Mouse (Mus musculus) kidney, adult 2 months (tissue): Measurements from ENCODE around the gene Spata19. TPM values are rescaled to one million over a fixed set of nuclear protein-coding genes. Genes with fewer than 3 reads are reported as not detected.

Experiments used
- DNase-seq: peaks from one replicate; pipeline ENCODE4 v3.0.0; 2021
- H3K27ac ChIP-seq: fragments of 200-500 bp; 2 replicates; pipeline ENCODE4 v1.5.1; 2012; ENCODE audit warnings: low read depth, low read length, control low read depth, inconsistent platforms; ENCODE audit not compliant: insufficient read depth
- H3K27me3 ChIP-seq: fragments of 200-500 bp; replicated peaks from 2 replicates; pipeline ENCODE4 v1.6.1; 2012; ENCODE audit warnings: mild to moderate bottlenecking, moderate library complexity, low read length, inconsistent platforms; ENCODE audit not compliant: control insufficient read depth, insufficient read depth
- H3K36me3 ChIP-seq: fragments of 200-500 bp; 2 replicates; pipeline ENCODE4 v1.6.1; 2012; ENCODE audit warnings: mild to moderate bottlenecking, moderate library complexity, low read length, inconsistent platforms; ENCODE audit not compliant: control insufficient read depth, insufficient read depth
- H3K4me1 ChIP-seq: fragments of 200-500 bp; 2 replicates; pipeline ENCODE4 v1.6.1; 2011; ENCODE audit warnings: low read length; ENCODE audit not compliant: control insufficient read depth, insufficient read depth
- H3K4me3 ChIP-seq: fragments of 200-500 bp; 2 replicates; pipeline ENCODE4 v1.5.1; 2011; ENCODE audit warnings: mild to moderate bottlenecking, low read depth, low read length, control low read depth; ENCODE audit not compliant: insufficient read depth
- CTCF ChIP-seq: fragments of 200-500 bp; conservative IDR thresholded peaks from 2 replicates; pipeline ENCODE4 v1.5.1; 2011; ENCODE audit warnings: low read depth, mild to moderate bottlenecking, control low read depth, low read length, moderate library complexity, mixed read lengths; ENCODE audit not compliant: insufficient read depth, insufficient read length
- POLR2A ChIP-seq: fragments of 200-500 bp; IDR thresholded peaks from one replicate; pipeline ENCODE4 v1.6.1; 2011; ENCODE audit warnings: low read depth, low read length, control low read depth
- WGBS: fragments of 180-500 bp; shearing (Covaris S2); methylation state at CpG from one replicate; pipeline ENCODE4 v1.1.7; 2018; 5-methylcytosine and 5-hydroxymethylcytosine counted together
- polyA plus RNA-seq: library from polyadenylated mRNA; depleted of rRNA; stranded (reverse); fragments of >200 nt; gene quantifications from 2 replicates; pipeline ENCODE4 v1.2.3, GENCODE M21; 2012

The Spata19 gene
- polyA plus RNA-seq, 1 experiment, result not detected

DNA sequence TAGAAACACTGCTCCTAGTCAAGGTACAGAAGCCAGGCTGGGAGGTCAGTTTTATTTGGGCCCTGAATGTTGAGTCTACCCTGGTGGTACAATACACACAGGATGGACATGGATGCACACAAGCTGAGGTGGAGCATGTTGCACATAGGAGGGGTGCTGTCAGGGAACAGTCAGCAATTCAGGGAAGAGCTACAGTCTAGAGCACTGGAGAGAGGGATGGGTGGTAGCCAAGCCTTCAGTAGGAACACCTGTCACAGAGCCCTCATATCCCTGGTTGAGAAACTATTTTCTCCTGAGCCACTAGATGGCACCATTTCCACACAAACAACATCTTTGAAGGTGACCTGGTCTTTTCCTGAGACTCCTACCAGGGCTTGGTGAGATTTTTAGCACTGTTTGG lies 13.1 kb downstream of the Spata19 start:
- no peak overlapping the region for H3K4me3 ChIP-seq
- H3K27me3 ChIP-seq, result no peaks in the 10 kb centered on the region
- DNase-seq, result peak; percentile 32
- no peak overlapping the region for H3K27ac ChIP-seq
- TF ChIP-seq POLR2A, result no peak
- peak; percentile 44 for TF ChIP-seq CTCF
- no peaks in the 10 kb centered on the region for H3K4me1 ChIP-seq
- no peaks in the 10 kb centered on the region for H3K36me3 ChIP-seq

GRCm38 (mm10) chr9:27414058-27414460 lies 17.5 kb downstream of the Spata19 start:
- Histone ChIP-seq H3K4me1 (no peaks in the 10 kb centered on the region), H3K27ac (no peak overlapping the region), H3K27me3 (no peaks in the 10 kb centered on the region), H3K4me3 (no peak overlapping the region), H3K36me3 (no peaks in the 10 kb centered on the region)
- 2% methylated on average over 11 of the region's 11 CpGs for WGBS
- DNase-seq, result peak; percentile 36
- TF ChIP-seq POLR2A (no peak), CTCF (peak; percentile 82)

- TF ChIP-seq CTCF (no peak), POLR2A (no peak)
- Histone ChIP-seq H3K4me1 (no peaks in the 10 kb centered on the region), H3K36me3 (no peaks in the 10 kb centered on the region), H3K27me3 (no peaks in the 10 kb centered on the region), H3K4me3 (no peak overlapping the region), H3K27ac (no peak overlapping the region)
- DNase-seq, result no peak
- WGBS, result 68% methylated on average over 4 of the region's 4 CpGs
Measured at GRCm38 (mm10) chr9:27424511-27424910, 27.9 kb downstream of the Spata19 start.

- 63% methylated on average over 4 of the region's 4 CpGs for whole genome bisulfite sequencing
- H3K36me3 ChIP-seq, result no peaks in the 10 kb centered on the region
- TF ChIP-seq CTCF (no peak), POLR2A (no peak)
- no peak overlapping the region for H3K4me3 ChIP-seq
- no peaks in the 10 kb centered on the region for H3K4me1 ChIP-seq
- H3K27me3 ChIP-seq, result no peaks in the 10 kb centered on the region
- DNase-seq, result no peak
- no peak overlapping the region for H3K27ac ChIP-seq
Measured at GRCm38 (mm10) chr9:27428552-27428951, 32.0 kb downstream of the Spata19 start.

DNA sequence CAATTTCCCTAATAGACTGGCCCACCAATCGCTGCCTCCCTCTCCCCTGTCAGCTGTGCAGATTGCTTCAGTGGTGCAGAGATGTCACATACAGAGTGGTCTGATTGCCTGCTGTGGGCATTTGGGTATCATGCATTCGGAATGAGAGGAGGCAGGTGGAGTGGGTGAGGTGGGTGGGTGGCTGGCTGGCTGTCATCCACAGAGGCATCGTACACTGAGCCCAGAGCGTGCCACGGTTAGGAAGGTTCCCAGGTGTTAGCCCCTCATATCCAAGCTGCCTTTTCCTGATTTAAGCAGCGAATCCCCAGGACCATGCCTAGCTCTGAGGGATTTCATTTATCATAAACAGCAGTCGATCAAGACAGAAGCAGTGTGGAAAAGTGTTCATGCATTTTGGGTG lies 36.7 kb downstream of the Spata19 start:
- no peak overlapping the region for H3K4me3 ChIP-seq
- no peaks in the 10 kb centered on the region for H3K4me1 ChIP-seq
- 82% methylated on average over 7 of the region's 7 CpGs for WGBS
- H3K36me3 ChIP-seq, result no peaks in the 10 kb centered on the region
- no peak overlapping the region for H3K27ac ChIP-seq
- no peak for DNase-seq
- TF ChIP-seq CTCF (no peak), POLR2A (no peak)
- no peaks in the 10 kb centered on the region for H3K27me3 ChIP-seq

DNA sequence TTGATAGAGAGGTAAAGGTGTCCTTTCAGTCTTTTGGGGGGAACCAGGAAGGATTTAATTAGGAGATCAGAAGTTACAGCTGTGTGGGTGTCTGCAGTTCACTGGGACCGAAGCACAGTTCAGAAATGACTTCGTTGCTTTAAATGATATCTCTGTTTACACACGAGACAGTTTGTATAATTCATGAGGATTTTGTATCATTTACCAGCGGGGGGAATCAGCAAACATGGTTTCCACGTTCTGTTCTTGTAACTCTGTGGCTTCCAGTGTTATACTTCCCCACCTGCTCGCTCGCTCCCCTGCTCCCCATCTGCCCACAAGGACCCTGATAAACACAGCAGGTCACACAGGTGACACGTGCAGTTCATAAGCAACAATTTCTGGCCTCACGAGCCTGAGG lies 39.3 kb downstream of the Spata19 start:
- Histone ChIP-seq H3K27ac (no peak overlapping the region), H3K36me3 (no peaks in the 10 kb centered on the region), H3K27me3 (no peaks in the 10 kb centered on the region), H3K4me3 (no peak overlapping the region), H3K4me1 (no peaks in the 10 kb centered on the region)
- no peak for DNase-seq
- 69% methylated on average over 9 of the region's 9 CpGs for WGBS
- no peak for TF ChIP-seq POLR2A
- TF ChIP-seq CTCF, result no peak

- Histone ChIP-seq H3K27me3 (no peaks in the 10 kb centered on the region), H3K4me3 (no peak overlapping the region), H3K27ac (no peak overlapping the region), H3K4me1 (no peaks in the 10 kb centered on the region), H3K36me3 (no peaks in the 10 kb centered on the region)
- no peak for DNase-seq
- TF ChIP-seq CTCF, result no peak
- TF ChIP-seq POLR2A, result no peak
- 65% methylated on average over 7 of the region's 7 CpGs for WGBS
Measured at GRCm38 (mm10) chr9:27437391-27438061, 40.9 kb downstream of the Spata19 start.
